Mouse (Mus musculus): ENCODE data around the gene Gm12185. TPM values are rescaled to one million over a fixed set of nuclear protein-coding genes. Genes with fewer than 3 reads are reported as not detected.
A peak's percentile ranks its signal among the peaks of the same experiment; 100 is the strongest.
"Not testable (repeated sequence)": the region's sequence is repeated elsewhere in the genome, so short reads cannot be mapped to it uniquely, and the experiment has no call there.

Gm12185 gene
- total RNA-seq (2021): 1 to 10 TPM in 1 of 2 experiments, under 1 TPM in 1; 0.97 to 1.8 TPM

DNA sequence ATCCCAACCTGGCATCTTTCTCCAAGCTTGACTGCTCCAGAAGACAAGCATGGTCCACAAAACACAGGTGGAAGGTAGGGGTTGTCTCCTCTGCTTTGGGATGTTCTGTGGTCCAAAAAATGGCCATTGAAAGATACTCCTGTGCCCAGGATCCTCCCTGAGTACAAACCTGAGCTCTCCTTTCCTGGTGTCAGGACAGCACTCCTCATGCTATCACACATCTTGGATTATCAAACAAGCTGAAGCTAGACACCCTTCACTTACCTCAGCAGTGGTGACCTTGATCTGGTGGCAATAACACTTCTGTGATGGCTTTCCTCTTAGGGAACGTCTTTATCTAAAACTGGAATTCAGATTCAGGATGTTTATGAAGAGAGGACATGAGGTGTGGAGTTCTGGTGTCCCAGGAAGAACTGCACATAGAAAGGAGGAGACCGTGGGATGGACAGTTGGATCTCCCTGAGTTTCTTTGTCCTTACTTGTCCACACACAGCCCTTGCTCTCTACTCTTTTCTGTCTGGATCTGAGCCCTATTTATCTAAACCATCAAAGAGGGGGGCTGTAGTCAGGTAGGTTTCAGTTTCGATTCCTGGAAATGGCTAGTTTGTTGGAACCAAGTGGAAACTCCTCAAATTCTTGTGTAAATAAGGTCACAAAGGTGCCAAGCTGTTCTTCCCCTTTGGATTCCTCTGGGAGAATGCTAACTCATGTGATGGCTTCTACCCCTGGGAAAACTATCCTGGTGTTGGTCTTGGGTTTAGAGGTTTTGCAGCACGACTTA lies at the start of gene Gm12185:
Gene Gm12185 (minus strand): TSS at position 487 of the 781 bp plus-strand sequence.
- DNase-seq: peak in 1 of 2 experiments; percentile 13
- intact Hi-C loops (cut with DNase I): not testable (repeated sequence)

DNA sequence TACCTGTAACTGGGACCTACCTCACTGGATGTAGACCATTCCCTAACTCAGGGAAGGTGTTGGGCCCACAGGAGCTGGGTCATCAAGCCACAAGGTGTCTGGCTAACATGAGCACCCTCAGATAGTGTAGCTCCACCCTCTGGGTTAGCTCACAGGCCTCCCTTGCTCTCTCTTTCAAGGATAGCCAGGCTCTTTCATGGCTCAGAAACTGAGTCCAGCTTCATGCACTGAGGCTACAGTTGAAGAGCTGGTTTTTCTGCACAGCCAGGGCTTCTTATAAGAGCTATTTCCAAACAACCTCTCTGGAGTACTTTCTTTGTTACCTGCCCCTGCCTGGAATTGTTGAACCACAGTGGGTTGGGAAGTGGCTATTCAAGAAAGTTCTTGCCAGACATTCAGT lies 20.0 kb upstream of the Gm12185 start:
- DNase-seq; intact Hi-C loops (cut with DNase I): not testable (repeated sequence)

- intact Hi-C loops (cut with DNase I); DNase-seq: not testable (repeated sequence)
These were observed 14.8 kb upstream of the Gm12185 start for GRCm38 (mm10) chr11:49006785-49007184.

GRCm38 (mm10) chr11:49006317-49006716 lies 14.3 kb upstream of the Gm12185 start:
- DNase-seq; intact Hi-C loops (cut with DNase I): not testable (repeated sequence)

- intact Hi-C loops (cut with DNase I); DNase-seq: not testable (repeated sequence)
These were observed 8.4 kb upstream of the Gm12185 start for GRCm38 (mm10) chr11:49000411-49000810.

DNA sequence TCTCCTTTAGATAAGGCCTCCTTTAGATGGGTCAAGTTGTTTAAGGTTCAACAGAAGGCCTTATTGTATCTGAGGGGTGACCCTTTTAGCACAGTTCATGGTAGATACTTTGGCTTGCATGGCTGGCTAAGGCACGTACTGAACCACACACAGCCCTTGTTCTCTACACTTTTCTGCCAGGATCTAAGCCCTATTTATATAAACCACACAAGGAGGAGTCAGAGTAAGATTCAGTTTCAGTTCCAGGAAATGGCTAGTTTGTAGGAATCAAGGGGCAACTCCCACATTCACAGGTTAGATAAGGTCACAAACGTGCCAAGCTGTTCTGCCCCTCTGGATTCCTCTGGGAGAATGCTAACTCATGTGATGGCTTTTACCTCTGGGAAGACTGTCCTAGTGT lies 2.0 kb upstream of the Gm12185 start, which contains the start of gene Tgtp1:
Gene Tgtp1 (minus strand): TSS at position 155 of the 400 bp plus-strand sequence.
- intact Hi-C loops (cut with DNase I); DNase-seq: not testable (repeated sequence)

DNA sequence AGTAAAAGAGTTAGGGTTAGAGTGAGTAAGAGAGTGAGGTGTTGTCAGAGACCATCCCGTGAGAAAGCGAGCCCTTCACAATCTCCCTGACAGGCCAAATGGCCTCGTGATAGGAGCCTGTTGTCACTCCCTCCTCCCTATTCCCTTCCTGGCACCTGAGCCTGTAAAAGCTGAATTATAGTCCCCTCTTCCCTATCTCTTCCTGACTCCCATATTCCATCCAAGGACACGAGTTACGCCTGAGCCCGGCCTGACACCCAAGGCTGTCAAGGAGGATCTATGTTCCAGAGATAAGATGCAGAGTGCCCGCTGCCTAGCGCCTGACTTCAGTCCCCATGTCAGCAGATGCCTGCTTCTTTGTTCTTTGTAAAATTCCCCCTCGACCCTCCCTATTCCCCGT lies 1.3 kb upstream of the Gm12185 start:
- intact Hi-C loops (cut with DNase I); DNase-seq: not testable (repeated sequence)

DNA sequence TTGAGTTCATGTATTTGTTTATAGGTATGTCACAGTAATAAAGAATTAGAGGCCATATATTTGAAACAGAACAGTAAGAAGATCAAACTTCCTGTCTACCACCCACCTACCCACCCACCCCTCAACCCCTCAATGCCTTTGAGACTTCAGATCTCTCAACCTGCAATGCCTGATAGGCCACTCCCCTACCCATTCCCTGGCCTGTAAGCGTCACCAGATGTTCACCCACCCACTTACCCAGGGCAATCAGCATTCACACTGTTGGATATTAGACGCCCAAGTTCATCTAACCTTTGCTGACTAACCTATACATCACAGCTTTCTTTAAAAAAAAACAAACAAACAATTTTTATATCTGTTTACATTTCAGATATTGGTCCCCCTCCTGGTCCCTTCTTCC lies 2.0 kb downstream of the Gm12185 start:
- intact Hi-C loops (cut with DNase I); DNase-seq: not testable (repeated sequence)

DNA sequence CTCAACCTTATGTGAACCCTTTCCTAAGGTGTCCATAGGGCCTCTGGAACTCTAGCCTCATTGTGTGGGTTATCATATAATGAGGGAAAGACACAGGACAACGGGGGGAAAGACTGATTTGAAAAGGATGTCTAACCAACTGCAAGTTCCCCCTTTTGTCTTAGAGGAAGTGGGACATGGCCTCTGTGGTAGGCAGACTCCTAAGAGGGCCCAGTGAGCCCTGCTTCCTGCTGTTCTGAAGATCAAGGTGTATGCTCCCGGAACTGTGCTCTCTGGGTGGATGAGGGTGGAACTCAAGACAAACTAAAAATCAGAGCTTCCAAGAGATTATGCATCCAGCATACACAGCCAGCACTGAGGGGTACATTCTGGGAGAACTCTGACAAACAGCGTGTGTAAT lies 3.8 kb downstream of the Gm12185 start:
- intact Hi-C loops (cut with DNase I); DNase-seq: not testable (repeated sequence)

DNA sequence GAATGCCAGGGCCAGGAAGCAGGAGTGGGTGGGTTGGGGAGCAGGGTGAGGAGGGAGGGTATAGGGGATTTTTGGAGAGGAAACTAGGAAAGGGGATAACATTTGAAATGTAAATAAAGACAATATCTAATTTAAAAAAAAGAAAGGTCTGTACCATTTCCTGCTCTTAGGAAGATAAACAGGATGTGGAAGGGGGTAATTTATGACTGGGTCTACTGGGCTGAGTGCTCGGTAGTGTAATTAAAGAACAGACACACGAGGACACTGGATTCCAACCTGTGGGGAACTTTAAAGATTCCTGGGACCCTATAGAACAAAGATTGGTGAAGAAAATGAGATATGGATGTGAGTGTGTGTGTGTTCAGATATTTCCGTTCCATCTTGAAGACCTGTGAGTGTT lies 9.2 kb downstream of the Gm12185 start:
- intact Hi-C loops (cut with DNase I); DNase-seq: not testable (repeated sequence)

GRCm38 (mm10) chr11:48980052-48980451 lies 12.0 kb downstream of the Gm12185 start:
- intact Hi-C loops (cut with DNase I); DNase-seq: not testable (repeated sequence)

- intact Hi-C loops (cut with DNase I); DNase-seq: not testable (repeated sequence)
These were observed 12.8 kb downstream of the Gm12185 start, which contains the start of gene 9930111J21Rik1 for GRCm38 (mm10) chr11:48979251-48979650. Gene 9930111J21Rik1, minus strand, starts transcription at chr11:48979398.

DNA sequence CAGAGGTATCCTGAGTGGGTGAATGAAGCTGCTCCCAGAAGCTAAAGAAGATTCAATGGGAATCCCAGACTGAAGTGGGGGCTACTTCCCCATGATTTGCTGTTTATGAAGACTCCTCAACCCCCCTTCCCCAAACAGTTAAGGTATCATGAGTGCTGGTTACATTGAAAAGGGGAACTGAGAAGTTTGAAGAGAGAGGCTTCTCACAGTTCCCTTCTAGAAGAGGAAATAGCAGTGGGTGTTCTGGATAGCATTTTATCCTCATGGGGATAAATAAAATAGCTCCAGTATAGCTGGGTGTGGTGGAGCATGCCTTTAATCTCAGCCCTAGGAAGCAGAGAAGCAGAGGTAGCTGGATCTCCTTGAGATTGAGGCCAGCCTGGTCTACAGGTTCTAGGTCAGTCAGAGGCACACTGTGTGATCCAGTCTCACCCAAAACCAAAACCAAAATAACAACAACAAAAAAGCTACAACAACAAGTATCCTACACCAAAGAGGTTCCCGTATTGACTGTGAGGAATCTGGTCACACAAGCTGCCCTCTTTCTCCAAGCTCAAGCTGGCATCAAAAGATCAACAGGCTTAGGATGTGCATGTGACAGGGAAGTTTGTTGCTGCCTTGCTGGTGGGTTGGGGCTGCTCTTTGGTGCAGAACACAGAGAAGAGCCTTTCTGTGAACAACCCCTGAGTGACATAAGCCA lies 13.6 kb downstream of the Gm12185 start, which contains the start of gene Olfr56:
Gene Olfr56 (plus strand): TSS at position 650 of the 700 bp plus-strand sequence.
- intact Hi-C loops (cut with DNase I); DNase-seq: not testable (repeated sequence)

DNA sequence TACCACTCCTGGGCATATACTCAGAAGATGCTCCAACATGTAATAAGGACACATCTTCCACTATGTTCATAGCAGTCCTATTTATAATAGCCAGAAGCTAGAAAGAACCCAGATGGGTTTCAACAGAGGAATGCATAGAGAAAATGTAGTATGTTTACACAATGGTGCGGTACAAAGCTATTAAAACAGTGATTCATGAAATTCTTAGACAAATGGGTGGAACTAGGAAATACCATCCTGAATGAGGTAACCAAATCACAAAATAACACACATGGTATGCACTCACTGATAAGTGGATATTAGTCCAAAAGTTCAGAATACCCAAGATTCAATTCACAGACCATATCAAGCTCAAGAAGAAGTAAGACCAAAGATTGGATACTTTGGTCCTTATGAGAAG lies 17.3 kb downstream of the Gm12185 start:
- intact Hi-C loops (cut with DNase I); DNase-seq: not testable (repeated sequence)

DNA sequence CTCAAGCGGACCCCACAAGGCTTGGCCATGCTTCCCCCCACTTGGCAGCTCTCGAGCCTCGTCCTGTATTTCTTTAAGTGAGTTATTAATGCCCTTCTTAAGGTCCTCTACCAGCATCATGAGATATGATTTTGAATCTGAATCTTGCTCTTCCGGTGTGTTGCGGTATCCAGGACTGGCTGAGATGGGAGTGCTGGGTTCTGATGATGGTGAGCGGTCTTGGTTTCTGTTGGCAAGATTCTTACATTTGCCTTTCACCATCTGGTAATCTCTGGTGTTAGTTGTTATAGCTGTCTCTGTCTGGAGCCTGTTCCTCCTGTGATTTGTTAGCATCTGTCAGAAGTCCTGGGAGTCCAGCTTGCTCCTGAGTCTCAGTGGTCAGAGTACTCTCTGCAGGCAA lies 45.9 kb downstream of the Gm12185 start, which contains the start of gene Psme2b:
Gene Psme2b (minus strand): TSS at position 101 of the 400 bp plus-strand sequence.
- DNase-seq; intact Hi-C loops (cut with DNase I): not testable (repeated sequence)

GRCm38 (mm10) chr11:48939286-48939685 lies 52.7 kb downstream of the Gm12185 start:
- intact Hi-C loops (cut with DNase I); DNase-seq: not testable (repeated sequence)

- DNase-seq; intact Hi-C loops (cut with DNase I): not testable (repeated sequence)
These were observed 56.7 kb downstream of the Gm12185 start for GRCm38 (mm10) chr11:48935291-48935690.

- intact Hi-C loops (cut with DNase I); DNase-seq: not testable (repeated sequence)
These were observed 58.1 kb downstream of the Gm12185 start for GRCm38 (mm10) chr11:48933923-48934322.

GRCm38 (mm10) chr11:48933422-48933821 lies 58.6 kb downstream of the Gm12185 start:
- intact Hi-C loops (cut with DNase I): not testable (repeated sequence)

GRCm38 (mm10) chr11:48928068-48928467 lies 64.0 kb downstream of the Gm12185 start:
- intact Hi-C loops (cut with DNase I); DNase-seq: not testable (repeated sequence)

More at GRCm38 (mm10) chr11:48933422-48933821, 58.6 kb downstream of the Gm12185 start:
- not testable (repeated sequence) for DNase-seq

DNA sequence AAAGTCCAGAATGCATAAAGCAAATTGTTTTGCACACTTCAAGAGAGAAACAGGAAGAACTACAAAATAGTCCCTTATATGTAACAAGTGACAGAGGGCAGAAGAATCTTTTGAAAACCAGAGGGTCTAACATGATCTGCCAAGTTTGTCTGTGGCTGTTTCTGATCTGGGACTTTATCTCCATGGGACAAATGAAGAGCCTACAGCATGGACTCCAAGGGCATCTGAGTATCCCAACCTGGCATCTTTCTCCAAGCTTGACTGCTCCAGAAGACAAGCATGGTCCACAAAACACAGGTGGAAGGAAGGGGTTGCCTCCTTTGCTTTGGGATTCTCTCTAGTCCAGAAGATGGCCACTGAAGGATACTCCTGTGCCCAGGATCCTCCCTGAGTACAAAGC lies 65.6 kb downstream of the Gm12185 start:
- DNase-seq; intact Hi-C loops (cut with DNase I): not testable (repeated sequence)

Measured in heart, postnatal 36 days (tissue).